Mouse (Mus musculus) intestine, embryonic 16.5 days (tissue): ENCODE results near the gene H13. TPM values are rescaled to one million over a fixed set of nuclear protein-coding genes. Genes with fewer than 3 reads are reported as not detected.

Source experiments
- ATAC-seq: fragments of 200-750 bp; cut with Nextera tagmentation; 2 replicates; pipeline ENCODE4 v1.8.0; 2017; ENCODE audit warnings: moderate TSS enrichment, moderate library complexity
- H3K27ac ChIP-seq: fragments of 300-500 bp; sonication (generic); 2 replicates; pipeline ENCODE4 v1.5.1; 2014; ENCODE audit warnings: mild to moderate bottlenecking, low read length
- H3K27me3 ChIP-seq: fragments of 300-500 bp; sonication (generic); replicated peaks from 2 replicates; pipeline ENCODE4 v1.6.1; 2014; ENCODE audit warnings: low read length, control low read depth, mixed read lengths; ENCODE audit not compliant: control insufficient read depth, insufficient read depth
- H3K36me3 ChIP-seq: fragments of 300-500 bp; sonication (generic); 2 replicates; pipeline ENCODE4 v1.6.1; 2014; ENCODE audit warnings: low read length, control low read depth; ENCODE audit not compliant: control insufficient read depth, insufficient read depth
- H3K4me1 ChIP-seq: fragments of 300-500 bp; sonication (generic); 2 replicates; pipeline ENCODE4 v1.6.1; 2014; ENCODE audit warnings: low read length, control low read depth, mixed read lengths; ENCODE audit not compliant: control insufficient read depth, insufficient read depth
- H3K4me2 ChIP-seq: fragments of 300-500 bp; sonication (generic); 2 replicates; pipeline ENCODE4 v1.6.1; 2014; ENCODE audit warnings: low read depth, low read length, control low read depth
- H3K4me3 ChIP-seq: fragments of 300-500 bp; sonication (generic); 2 replicates; pipeline ENCODE4 v1.5.1; 2014; ENCODE audit warnings: mild to moderate bottlenecking, low read length
- H3K9ac ChIP-seq: fragments of 300-500 bp; sonication (generic); 2 replicates; pipeline ENCODE4 v1.6.1; 2014; ENCODE audit warnings: low read depth, low read length
- H3K9me3 ChIP-seq: fragments of 300-500 bp; sonication (generic); 2 replicates; pipeline ENCODE4 v1.6.1; 2016; ENCODE audit warnings: low read length, control low read depth; ENCODE audit not compliant: control insufficient read depth
- WGBS: fragments of 180-500 bp; shearing (Covaris S2); extraction: QIAGEN DNeasy Blood & Tissue Kit; methylation state at CpG from one replicate; pipeline ENCODE4 v1.1.7; 2014; 5-methylcytosine and 5-hydroxymethylcytosine counted together
- polyA plus RNA-seq: library from polyadenylated mRNA; unstranded; fragments of >200 nt; fragmentation: Nextera tagmentation; extraction: Ambion mirVana; gene quantifications from 2 replicates; pipeline ENCODE4 v1.2.1, GENCODE M21; 2015

Gene H13
- polyA plus RNA-seq, 1 experiment from 2014 or later: 116 TPM

- H3K9ac ChIP-seq: 0 out of 2 replicates have a peak overlapping the region, but pooled peaks have one; percentile 14
- WGBS: 61% methylated on average over 11 of the region's 11 CpGs
- H3K27me3 ChIP-seq: no peaks in the 10 kb centered on the region
- H3K4me2 ChIP-seq: no peak overlapping the region
- H3K36me3 ChIP-seq: peaks cover 13% of the 10 kb centered on the region; the same call in 1 of the 2 replicates
- no peak overlapping the region; the same call in 1 of the 2 replicates for H3K27ac ChIP-seq
- ATAC-seq: peak; percentile 61
- peaks cover 44% of the 10 kb centered on the region for H3K4me1 ChIP-seq
- H3K9me3 ChIP-seq: no peaks in the 10 kb centered on the region
- H3K4me3 ChIP-seq: no peak overlapping the region
These were observed 4.9 kb downstream of the H13 start for GRCm38 (mm10) chr2:152674148-152674547.

- H3K9ac ChIP-seq: no peak overlapping the region
- H3K27ac ChIP-seq: no peak overlapping the region
- H3K27me3 ChIP-seq: no peaks in the 10 kb centered on the region
- H3K4me3 ChIP-seq: no peak overlapping the region
- 74% methylated on average over 13 of the region's 13 CpGs for WGBS
- H3K9me3 ChIP-seq: no peaks in the 10 kb centered on the region
- ATAC-seq: no peak
- H3K36me3 ChIP-seq: peaks cover 17% of the 10 kb centered on the region; the same call in 1 of the 2 replicates
- H3K4me1 ChIP-seq: peaks cover 41% of the 10 kb centered on the region
- no peak overlapping the region for H3K4me2 ChIP-seq
These were observed 6.1 kb downstream of the H13 start for GRCm38 (mm10) chr2:152675252-152675791.

GRCm38 (mm10) chr2:152678302-152678701 lies 9.0 kb downstream of the H13 start:
- no peak overlapping the region for H3K27ac ChIP-seq

GRCm38 (mm10) chr2:152678925-152679324 lies 9.7 kb downstream of the H13 start:
- peaks cover 28% of the 10 kb centered on the region for H3K36me3 ChIP-seq
- H3K4me3 ChIP-seq: no peak overlapping the region
- no peak overlapping the region for H3K9ac ChIP-seq
- H3K27me3 ChIP-seq: no peaks in the 10 kb centered on the region
- H3K4me1 ChIP-seq: peaks cover 9% of the 10 kb centered on the region
- no peaks in the 10 kb centered on the region for H3K9me3 ChIP-seq
- no peak for ATAC-seq
- H3K4me2 ChIP-seq: no peak overlapping the region
- 92% methylated on average over 5 of the region's 5 CpGs for WGBS
- no peak overlapping the region for H3K27ac ChIP-seq

More at GRCm38 (mm10) chr2:152678302-152678701, 9.0 kb downstream of the H13 start:
- H3K4me2 ChIP-seq: no peak overlapping the region
- WGBS: 50% methylated on average over 3 of the region's 3 CpGs
- no peaks in the 10 kb centered on the region for H3K27me3 ChIP-seq
- no peaks in the 10 kb centered on the region for H3K9me3 ChIP-seq
- peaks cover 12% of the 10 kb centered on the region for H3K4me1 ChIP-seq
- H3K36me3 ChIP-seq: peaks cover 28% of the 10 kb centered on the region
- no peak overlapping the region for H3K9ac ChIP-seq
- no peak for ATAC-seq
- no peak overlapping the region for H3K4me3 ChIP-seq

- H3K27me3 ChIP-seq: no peaks in the 10 kb centered on the region
- H3K9me3 ChIP-seq: no peaks in the 10 kb centered on the region
- peaks cover 6% of the 10 kb centered on the region for H3K4me1 ChIP-seq
- H3K36me3 ChIP-seq: peaks cover 35% of the 10 kb centered on the region
- no peak for ATAC-seq
- no peak overlapping the region for H3K4me3 ChIP-seq
- 82% methylated on average over 8 of the region's 8 CpGs for WGBS
- H3K27ac ChIP-seq: no peak overlapping the region
- no peak overlapping the region for H3K9ac ChIP-seq
- H3K4me2 ChIP-seq: no peak overlapping the region
These were observed 10.6 kb downstream of the H13 start for GRCm38 (mm10) chr2:152679701-152680355.

- no peak for ATAC-seq
- no peak overlapping the region for H3K4me2 ChIP-seq
- H3K4me3 ChIP-seq: no peak overlapping the region
- H3K36me3 ChIP-seq: peaks cover 54% of the 10 kb centered on the region
- no peak overlapping the region for H3K27ac ChIP-seq
- 0 out of 2 replicates have a peak, but pooled peaks cover 2% of the 10 kb centered on the region for H3K4me1 ChIP-seq
- no peaks in the 10 kb centered on the region for H3K27me3 ChIP-seq
- 84% methylated on average over 5 of the region's 5 CpGs for WGBS
- peaks cover 16% of the 10 kb centered on the region for H3K9me3 ChIP-seq
- no peak overlapping the region for H3K9ac ChIP-seq
These were observed 13.8 kb downstream of the H13 start for GRCm38 (mm10) chr2:152683086-152683485.

- Histone ChIP-seq H3K9ac (peak overlapping the region; percentile 46; the same call in 1 of the 2 replicates), H3K4me3 (peak overlapping the region; percentile 53)
These were observed 17.1 kb downstream of the H13 start for GRCm38 (mm10) chr2:152686399-152686798.

GRCm38 (mm10) chr2:152686806-152687267 lies 17.6 kb downstream of the H13 start, which contains the start of gene Mcts2:
Gene Mcts2, plus strand, starts transcription at chr2:152687035.
- peak; percentile 96 for ATAC-seq
- Histone ChIP-seq H3K4me2 (peak within 1 kb of the TSS; percentile 55), H3K4me1 (0 out of 2 replicates have a peak, but pooled peaks cover 2% of the 10 kb centered on the region), H3K27ac (peak within 1 kb of the TSS; percentile 59), H3K4me3 (peak within 1 kb of the TSS; percentile 53), H3K9me3 (peaks cover 16% of the 10 kb centered on the region), H3K9ac (peak within 1 kb of the TSS; percentile 61), H3K27me3 (no peaks in the 10 kb centered on the region), H3K36me3 (peaks cover 47% of the 10 kb centered on the region)
- WGBS: 43% methylated on average over 45 of the region's 45 CpGs

More at GRCm38 (mm10) chr2:152686399-152686798, 17.1 kb downstream of the H13 start:
- Histone ChIP-seq H3K9me3 (peaks cover 16% of the 10 kb centered on the region), H3K36me3 (peaks cover 50% of the 10 kb centered on the region), H3K4me2 (peak overlapping the region; percentile 38), H3K27me3 (no peaks in the 10 kb centered on the region), H3K4me1 (0 out of 2 replicates have a peak, but pooled peaks cover 2% of the 10 kb centered on the region), H3K27ac (peak overlapping the region; percentile 59)
- 56% methylated on average over 12 of the region's 12 CpGs for WGBS
- ATAC-seq: peak; percentile 3

- 76% methylated on average over 7 of the region's 7 CpGs for WGBS
- peaks cover 9% of the 10 kb centered on the region; the same call in 1 of the 2 replicates for H3K4me1 ChIP-seq
- ATAC-seq: no peak
- H3K27ac ChIP-seq: no peak overlapping the region
- peaks cover 34% of the 10 kb centered on the region for H3K36me3 ChIP-seq
- no peak overlapping the region for H3K4me2 ChIP-seq
- no peak overlapping the region for H3K4me3 ChIP-seq
- peaks cover 3% of the 10 kb centered on the region; the same call in 1 of the 2 replicates for H3K9me3 ChIP-seq
- H3K27me3 ChIP-seq: no peaks in the 10 kb centered on the region
- H3K9ac ChIP-seq: no peak overlapping the region
These were observed 22.4 kb downstream of the H13 start for GRCm38 (mm10) chr2:152691564-152692217.
